Mouse (Mus musculus): ENCODE results near the gene Tmem80. TPM values are rescaled to one million over a fixed set of nuclear protein-coding genes. Genes with fewer than 3 reads are reported as not detected.
A peak's percentile ranks its signal among the peaks of the same experiment; 100 is the strongest.

Gene Tmem80
- total RNA-seq (2021), result 22.9 and 25.6 TPM in 2 replicates
- long read RNA-seq, experiment 1, transcript Tmem80-209 (2 exons, 905 nt), result major isoform, 5 of 20 reads
- long read RNA-seq, experiment 1, partial matches to known transcripts, result 0 of 20 reads
- long read RNA-seq, experiment 1, other reads (novel, unspliced or antisense), result 9 of 20 reads
- long read RNA-seq, experiment 2, partial matches to known transcripts, result 0 of 10 reads
- long read RNA-seq, experiment 2, other reads (novel, unspliced or antisense), result 8 of 10 reads

DNA sequence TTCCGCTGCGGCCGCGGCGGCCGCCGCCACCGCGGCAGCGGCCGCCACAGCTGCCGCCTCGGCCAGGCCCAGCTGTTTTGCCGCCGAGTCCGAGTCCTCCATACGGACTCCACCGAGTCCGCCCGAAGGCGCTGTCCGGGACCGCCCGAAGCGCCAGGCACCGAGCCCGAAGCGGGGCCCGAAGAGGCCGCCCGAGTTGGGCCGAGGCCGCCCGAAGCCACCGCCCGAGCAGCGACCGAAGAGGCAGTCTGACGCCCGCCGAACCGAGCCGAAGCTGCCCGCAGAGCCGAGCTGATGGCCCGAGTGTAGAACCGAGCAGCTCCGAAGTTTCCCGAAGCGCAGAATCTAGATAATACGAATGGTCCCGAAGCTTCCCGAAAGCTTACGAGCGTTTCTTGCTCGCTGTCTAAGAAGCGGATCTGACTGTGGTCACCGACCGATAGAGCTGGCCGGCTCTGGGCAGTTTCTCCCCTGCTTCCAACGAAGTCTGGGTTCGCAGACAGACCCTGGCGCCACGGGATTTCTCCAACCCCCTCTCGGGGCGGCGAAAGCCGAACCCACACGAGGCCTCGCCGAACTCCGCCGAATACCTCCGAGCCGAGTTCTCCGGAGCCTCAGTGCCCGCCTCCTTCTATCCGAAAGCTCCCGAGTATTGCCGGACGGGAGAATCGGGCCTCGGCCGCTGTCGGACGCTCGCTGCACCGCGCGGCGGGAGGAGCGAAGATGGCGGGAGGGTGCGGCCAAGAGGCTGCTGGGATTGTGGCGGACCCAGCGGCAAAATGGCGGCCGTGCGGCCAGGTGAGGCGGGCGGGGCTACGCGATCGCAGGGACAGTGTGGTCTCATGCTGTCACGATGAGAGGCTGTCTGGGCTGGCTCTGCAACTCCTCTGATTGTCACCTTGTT is at the start of gene Tmem80, which contains the start of gene Deaf1:
Gene Tmem80 (plus strand): TSS at position 271 of the 904 bp plus-strand sequence.
Gene Deaf1 (minus strand): TSS at position 222 of the 904 bp plus-strand sequence.
- DNase-seq, result peak; percentile 99

DNA sequence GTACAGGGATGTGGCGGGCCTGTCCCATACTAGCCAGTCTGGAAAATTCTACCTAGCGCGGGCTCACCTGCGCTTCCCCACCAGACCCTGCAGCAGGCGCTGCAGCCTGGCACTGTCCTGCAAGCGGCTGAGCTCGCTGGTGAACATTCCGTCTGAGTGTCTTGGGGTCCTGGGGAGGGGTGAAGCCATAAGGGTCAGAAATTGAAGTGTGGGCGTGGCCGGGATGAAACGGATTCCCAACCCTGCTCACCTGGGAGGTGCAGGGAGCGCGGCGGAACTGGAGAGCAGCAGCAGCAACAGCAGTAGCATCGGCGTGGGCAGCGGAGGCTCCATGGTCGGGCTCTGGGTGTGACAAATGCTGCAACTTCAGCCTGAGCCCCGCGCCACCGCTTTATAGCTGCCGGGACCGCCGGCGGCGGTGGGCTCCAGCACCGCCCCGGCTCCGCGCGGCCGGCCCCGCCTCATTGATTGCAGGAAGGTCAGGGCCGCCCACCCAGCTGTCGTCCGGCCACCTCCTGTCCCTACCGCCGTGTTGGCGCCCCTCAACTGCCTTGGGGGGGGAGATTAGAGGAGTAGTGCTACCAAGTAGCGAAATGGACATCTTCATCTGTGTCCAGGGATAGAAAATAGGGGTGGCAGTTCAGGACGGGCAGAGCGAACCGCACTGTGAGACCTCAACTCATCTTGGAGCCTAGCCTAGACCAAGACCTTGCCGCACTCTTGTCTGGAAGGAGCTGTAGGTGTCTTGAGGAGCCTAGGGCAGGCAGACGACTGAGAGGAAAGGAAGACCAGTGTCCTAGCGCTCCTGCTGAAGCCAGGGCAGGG is 48.6 kb upstream of the Tmem80 start, which contains the start of gene Sct:
Gene Sct (minus strand): TSS at position 368 of the 825 bp plus-strand sequence.
- DNase-seq, result peak; percentile 56

DNA sequence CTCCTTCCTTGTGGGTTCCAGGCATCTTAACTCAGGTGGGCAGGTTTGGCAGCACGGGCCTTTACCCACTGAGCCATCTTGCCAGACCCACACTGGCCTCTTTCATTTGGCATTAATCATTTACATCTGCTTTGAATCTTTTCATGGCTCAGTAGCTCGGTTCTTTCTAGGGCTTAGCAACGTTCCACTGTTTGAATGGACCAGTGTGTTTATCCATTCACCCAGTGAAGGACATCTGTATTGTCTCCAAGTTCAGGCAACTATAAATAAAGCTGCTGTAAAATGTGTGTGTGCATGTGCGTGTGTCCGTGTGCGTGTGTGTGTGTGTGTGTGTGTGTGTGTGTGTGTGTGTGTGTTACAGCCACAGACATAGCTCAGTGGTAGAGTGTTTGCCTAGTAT is 46.1 kb upstream of the Tmem80 start:
- no peak for DNase-seq

DNA sequence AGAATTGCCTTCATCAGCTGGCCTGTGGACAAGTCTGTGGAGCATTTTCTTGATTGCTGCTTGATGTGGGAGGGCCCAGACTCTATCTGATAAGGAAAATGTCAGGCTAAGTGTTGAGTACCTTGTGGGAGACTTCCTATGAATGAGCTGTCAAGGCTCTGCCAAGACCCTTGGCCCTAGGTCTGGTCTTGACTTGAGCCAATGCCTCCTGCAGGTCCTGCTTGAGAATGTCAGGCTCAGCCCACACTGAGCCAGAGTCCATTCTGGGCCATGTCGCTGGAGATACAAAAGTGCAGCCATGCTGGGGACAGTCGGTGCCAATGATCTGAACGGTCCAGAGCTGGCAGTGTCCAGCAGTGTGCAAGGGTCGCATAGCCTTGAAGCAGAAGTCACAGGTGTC is 44.8 kb upstream of the Tmem80 start:
- DNase-seq, result no peak

DNA sequence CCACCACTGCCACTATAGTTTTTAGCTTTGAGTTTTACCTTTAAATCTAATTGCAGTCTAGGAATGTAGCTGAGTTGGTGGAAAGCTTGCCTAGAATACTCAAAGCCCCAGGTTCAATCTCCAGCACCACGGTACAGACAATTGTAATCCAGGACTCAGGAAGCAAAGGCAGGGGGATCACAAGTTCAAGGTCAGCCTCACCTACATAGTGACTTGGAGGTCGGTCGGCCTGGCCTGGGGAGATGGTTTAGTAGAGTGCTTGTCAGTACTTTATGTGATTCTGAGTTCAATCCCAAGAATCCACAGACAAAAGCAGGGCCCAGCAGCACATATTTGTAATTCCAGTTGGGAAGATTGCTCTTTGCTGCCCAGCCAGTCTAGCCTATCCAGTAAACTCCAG is 39.5 kb upstream of the Tmem80 start:
- DNase-seq, result no peak

DNA sequence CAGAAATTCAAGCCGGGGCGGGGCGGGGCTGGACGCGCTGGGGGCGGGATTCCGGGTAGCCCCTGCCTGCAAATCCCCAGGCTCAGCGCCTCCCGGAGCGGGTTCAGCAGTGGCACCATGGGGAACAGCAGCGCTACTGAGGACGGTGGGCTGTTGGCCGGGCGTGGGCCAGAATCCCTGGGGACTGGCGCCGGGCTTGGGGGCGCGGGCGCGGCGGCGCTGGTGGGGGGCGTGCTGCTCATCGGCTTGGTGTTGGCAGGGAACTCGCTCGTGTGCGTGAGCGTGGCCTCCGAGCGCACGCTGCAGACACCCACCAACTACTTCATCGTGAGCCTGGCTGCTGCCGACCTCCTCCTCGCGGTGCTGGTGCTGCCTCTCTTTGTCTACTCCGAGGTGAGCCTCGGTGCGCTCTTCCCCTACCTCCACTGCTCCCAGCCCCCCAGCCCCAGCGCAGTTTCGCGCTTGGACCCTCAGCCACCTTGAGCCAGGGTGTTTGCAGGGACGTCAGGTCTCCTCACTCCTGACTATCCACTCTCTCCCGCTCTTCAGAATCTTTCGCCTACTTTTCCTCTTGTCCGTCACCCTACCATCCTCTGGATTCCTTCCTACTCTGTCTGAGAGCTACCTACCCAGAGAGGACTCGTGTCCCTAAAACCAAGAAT is 35.5 kb upstream of the Tmem80 start, which contains the start of gene Drd4:
Gene Drd4 (plus strand): TSS at position 86 of the 662 bp plus-strand sequence.
- peak; percentile 54 for DNase-seq

DNA sequence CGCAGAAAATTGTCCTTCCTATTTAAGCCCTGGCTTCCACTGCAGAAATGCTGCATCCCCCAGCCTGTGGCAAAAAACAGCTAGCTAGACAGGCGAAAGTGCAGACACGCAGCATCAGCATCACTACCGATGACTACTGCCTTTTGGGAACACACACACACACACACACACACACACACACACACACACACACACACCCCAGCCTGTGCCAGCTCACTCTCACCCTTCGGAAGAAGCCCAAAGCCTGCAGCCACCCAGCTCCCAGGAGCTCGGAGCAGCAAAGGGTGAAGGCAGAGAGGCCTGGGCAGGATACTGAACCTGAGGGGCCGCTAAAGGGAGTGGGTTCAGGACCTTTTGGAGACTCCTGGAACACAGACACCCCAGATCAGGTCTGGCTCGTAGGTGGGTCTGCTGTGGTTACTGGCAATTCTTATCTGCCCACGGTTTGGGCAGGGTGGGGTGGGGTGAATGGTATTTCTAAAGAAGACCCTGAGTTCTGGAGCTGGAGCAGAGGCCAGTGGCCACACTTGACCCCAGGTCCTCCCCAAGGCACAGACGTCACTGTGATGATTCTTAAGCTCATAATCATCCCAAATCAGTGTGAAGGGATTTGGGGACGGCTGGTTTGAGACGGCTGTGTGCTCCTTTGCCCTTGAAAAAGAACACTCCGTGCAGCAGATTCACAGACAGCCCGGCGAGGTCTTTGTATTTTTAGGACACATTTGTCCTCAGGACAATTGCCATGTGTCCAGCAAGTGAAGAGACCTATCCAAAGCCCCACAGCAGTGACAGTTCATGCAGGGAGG is 34.8 kb upstream of the Tmem80 start:
- no peak for DNase-seq

DNA sequence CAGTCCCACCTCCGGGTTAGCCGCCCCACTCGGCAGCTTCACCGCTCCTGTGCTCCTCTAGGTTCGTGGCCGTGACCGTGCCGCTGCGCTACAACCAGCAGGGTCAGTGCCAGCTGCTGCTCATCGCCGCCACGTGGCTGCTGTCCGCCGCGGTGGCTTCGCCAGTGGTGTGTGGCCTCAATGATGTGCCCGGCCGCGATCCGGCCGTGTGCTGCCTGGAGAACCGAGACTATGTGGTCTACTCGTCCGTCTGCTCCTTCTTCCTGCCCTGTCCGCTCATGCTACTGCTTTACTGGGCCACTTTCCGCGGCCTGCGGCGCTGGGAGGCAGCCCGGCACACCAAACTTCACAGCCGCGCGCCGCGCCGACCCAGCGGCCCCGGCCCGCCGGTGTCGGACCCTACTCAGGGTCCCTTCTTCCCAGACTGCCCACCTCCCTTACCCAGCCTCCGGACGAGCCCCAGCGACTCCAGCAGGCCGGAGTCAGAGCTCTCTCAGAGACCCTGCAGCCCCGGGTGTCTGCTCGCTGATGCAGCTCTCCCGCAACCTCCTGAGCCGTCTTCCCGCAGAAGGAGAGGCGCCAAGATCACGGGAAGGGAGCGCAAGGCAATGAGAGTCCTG is 33.6 kb upstream of the Tmem80 start:
- DNase-seq, result peak; percentile 70

DNA sequence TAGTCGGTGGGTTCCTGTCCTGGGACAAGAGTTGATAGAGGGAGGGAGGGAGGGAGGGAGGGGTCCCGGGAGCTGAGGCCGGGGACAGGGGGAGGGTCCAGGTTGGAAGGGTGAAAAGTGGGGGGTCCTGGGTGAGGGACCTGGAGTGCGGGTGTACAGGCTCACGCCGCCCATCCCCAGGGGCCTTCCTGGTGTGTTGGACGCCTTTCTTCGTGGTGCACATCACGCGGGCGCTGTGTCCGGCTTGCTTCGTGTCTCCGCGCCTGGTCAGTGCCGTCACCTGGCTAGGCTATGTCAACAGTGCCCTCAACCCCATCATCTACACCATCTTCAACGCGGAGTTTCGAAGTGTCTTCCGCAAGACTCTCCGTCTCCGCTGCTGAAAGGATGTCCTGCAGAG is 33.1 kb upstream of the Tmem80 start:
- DNase-seq, result no peak

DNA sequence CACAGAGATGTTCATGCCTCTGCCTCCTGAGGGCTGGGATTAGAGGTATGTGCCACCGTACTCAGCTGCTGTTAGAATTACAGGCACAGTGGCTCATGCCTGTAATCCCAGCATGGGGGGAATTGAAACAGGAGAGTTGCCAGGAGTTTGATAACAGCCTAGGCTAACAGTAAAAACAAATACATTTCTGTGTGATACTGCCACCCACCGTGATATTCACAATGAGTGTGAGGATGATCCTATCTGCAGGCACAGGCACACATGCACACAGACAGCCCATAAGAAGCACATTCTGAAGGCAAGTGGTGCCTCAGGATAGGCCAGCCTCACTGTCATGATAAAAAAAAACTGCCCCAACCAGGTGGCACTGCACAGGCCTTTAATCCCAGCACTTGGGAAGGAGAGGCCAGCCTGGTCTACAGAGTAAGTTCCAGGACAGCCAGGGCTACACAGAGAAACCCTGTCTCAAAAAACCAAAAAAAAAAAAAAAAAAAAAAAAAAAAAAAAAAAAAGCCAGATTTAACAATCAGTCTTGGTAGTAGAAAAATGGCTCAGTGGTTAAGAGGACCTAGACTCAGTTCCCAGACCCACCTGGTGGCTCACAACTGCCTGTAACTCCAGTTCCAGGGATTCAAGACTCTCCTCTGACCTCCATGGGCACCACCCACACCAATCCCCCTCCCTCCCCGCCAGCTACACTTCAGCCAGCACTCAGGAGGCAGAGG is 29.5 kb upstream of the Tmem80 start:
- DNase-seq, result no peak

DNA sequence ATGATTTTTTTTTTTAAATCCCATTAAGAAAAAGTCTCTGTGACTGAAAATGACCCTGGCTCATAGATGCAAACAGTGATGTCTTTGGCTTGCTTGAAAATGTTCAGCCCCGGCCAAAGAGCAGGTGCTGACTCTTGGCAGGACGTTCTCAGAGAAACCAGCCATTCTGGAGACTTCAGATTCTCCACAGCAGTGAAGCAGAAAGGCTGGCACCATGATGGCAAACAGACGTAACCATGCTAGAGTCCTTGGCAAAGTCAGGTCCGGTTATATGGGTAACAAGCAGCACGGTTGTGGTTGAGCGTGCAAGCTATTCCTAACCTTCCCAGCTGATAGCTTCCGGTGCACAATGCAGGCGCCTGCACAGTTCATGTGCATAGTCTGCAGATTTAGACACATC is 28.4 kb upstream of the Tmem80 start:
- DNase-seq, result no peak

DNA sequence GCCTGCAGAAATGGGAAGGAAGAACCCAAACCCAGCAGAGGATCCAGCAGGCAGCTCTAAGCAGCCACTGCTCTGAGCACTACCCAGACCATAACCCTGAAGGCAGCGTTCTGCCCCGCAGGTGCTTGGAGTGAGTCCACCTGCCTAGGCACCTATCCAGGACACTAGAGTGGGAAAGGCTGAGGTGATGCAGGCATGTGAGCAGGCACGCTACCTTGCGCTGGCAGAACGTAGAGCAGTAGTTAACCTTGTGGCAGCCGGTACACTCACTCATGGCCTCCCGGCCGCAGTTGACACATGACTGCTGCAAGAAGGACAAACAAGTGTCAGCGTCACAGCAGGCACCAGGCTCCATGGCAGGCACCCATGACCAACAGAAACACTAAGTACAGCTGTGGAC is 26.2 kb upstream of the Tmem80 start:
- peak; percentile 61 for DNase-seq

DNA sequence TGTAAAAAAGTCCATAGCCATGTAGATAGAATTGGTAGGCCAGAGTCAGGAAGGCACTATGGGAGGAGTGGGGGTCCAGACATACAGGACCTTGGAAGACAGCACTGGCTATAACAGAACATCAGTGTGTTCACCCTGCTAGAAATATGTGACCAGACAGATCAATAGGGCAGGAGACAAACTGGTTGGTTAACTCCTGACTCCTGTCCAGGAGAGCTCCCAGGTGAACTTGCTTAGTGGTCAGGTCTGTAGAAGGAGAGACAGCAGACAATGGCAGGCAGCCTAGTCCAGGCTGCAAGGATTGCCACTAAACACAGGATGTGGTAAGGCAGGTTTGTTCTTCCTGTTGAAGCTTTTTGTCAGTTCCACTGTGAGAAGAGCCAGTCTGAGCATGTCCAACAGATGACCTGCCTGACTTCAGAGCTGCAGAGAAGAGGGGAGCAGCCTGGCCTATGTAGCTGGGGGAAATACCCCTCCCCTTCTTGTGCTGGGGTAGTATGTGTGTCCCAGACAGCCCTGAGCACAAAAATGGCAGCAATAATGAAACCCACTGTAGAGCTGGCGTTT is 24.8 kb upstream of the Tmem80 start:
- DNase-seq, result no peak

DNA sequence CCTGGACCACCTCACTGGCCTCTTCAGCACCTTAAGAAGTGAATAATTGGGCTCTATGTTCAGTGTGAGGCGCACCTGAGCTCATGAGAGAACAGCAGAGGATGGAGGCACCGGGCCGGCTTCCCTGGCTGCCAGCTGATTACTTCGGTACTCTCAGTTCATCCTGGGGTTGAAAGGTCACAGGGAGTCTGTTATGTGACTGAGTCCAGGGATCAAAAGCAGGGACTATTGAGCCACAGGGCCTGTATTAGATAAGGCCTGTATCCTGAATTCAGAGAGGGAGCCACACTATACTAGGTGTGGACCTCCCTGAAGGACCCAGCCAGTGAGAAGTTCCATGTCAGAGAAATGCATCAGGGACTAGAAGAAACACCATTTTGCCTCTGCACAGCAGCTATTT is 23.0 kb upstream of the Tmem80 start:
- no peak for DNase-seq

DNA sequence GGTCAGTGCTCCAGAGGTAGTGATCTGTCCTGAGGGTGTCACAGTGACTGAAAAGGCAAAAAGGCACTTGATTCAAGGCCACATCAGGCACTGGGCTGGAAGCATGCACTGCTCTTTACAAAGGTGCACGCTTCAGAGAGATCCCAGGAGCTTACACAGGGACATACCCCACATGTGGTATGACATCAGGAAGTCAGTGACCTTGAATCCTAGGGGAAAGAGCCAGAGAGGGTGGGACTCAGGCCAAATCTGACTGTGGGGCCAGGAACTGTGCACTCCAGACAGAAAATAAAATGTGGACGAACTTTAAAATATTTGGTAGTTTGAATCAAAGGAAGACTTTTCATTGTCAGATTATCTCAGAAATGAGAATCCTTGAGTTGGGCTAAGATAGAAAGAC is 13.1 kb upstream of the Tmem80 start:
- peak; percentile 57 for DNase-seq

DNA sequence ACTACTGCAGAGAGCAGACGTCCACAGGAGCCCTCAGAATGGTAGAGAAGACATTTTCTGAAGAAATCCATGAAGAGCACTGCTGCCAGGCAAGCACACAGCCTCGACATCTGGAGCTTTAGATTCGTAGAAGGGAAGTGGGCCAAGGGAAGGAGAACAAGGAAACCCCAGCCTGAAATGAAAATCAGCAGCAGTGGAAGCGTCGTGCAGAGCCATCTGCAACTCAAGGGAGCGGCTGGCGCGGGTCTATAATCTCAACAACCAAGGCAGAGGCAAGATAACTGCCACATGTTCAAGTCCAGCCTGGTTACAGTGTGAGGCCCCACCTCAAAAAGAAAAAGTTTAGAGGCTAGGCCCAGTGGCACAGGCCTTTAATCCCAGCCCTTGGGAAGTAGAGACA is 12.5 kb upstream of the Tmem80 start:
- DNase-seq, result no peak

DNA sequence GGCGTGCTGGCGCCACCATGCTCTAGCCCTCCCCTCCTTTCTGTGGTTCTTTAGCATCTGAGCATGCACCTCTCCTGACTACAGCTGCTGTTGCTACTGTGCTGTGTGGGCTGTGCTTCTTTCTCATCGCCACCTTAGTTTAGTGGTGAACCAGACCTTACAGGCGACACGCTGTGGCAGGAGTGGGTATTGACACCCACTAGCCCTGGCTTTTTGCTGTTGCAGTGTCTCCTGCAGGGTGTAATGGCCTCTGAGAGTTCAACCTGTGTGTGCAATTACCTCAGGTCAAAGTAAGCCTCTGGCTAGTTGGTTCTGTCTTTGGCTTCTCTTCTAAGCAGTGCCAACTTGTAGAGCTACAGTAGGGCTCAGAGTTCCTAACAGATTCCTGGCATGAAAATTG is 11.6 kb upstream of the Tmem80 start:
- DNase-seq, result peak; percentile 72

DNA sequence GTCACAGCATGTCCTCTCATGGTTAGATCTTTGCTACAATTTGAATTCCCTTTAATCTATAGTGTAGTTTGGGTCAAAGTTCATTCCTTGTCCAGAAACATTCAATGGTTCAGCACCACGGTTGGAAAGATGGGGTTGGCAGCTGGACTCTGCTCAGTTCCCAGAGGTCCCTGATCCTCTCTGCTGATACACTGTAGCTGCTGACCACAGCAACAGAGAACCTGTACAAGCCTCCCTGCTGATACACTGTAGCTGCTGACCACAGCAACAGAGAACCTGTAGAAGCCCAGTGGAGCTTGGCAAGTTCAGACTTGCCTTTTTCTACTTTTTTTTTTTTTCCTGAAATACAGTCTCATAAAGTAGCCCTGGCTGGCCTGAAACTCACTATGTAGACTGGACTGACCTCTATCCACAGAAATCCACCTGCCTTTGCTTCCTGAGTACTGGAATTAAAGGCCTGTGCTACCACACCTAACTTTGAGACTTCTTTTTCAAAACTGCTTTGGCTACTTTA is 9.9 kb upstream of the Tmem80 start:
- DNase-seq, result no peak

DNA sequence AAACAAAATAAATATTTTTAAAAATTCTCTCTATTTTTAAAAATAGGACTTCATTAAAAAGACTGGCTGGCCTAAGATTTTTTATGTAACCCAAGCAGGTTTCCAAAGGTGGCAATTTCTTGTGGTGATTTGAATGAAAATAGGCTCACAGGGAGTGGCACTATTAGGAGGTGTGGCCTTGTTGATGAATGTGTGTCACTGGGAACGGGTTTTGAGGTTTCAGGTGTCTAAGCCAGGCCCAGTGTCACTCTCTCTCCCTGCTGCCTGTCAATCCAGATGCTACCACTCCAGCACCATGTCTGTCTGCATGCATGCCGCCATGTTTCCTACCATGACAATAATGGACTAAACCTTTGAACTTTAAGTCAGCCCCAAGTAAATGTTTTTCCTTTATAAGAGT is 8.1 kb upstream of the Tmem80 start:
- DNase-seq, result no peak

All from adrenal gland, postnatal 14 days (tissue).